In genomic region chr14:62370819-62371218, GRCm38 (mm10) we compare ENCODE assay signal across 7 mouse cellular contexts.
DNase-seq lines count a peak whose midpoint lies in the region; ATAC-seq and TF ChIP-seq lines count a peak whose summit lies in the region.

No protein-coding gene starts in this region.

- H3K4me2 ChIP-seq in intestine, postnatal 0 days (replicated peaks; ENCODE audit: low read depth): no peak overlapping the region
- no peak overlapping the region for H3K4me2 ChIP-seq in lung, postnatal 0 days (replicated peaks; ENCODE audit: low read depth, low read length)

- no peak overlapping the region for H3K27ac ChIP-seq in intestine, postnatal 0 days (ENCODE audit: low read depth, low read length)
- no peak overlapping the region for H3K27ac ChIP-seq in lung, postnatal 0 days (ENCODE audit: low read length)

- TF ChIP-seq CTCF in intestine, postnatal 0 days (IDR thresholded peaks at IDR 0.05; ENCODE audit: low read depth): no peak
- TF ChIP-seq CTCF in lung, postnatal 0 days (IDR thresholded peaks at IDR 0.05): no peak

- ATAC-seq in common myeloid progenitor, adult 5-6 weeks (replicated peaks; ENCODE audit: low read depth, poor library complexity, severe bottlenecking): 0 out of 2 replicates have a peak, but pooled peaks have one; percentile 5
- ATAC-seq in intestine, postnatal 0 days: peak; percentile 75
- ATAC-seq in lung, postnatal 0 days: peak; percentile 71

- DNase-seq in adrenal gland, adult 18-20 months (ENCODE audit: low spot score in 2 of 2): peak; percentile 9 to 24
- DNase-seq in lung, postnatal 0 days (ENCODE audit: low spot score): peak; percentile 70
- DNase-seq in layer of hippocampus, adult 18-20 months (ENCODE audit: low spot score in 2 of 2): no peak
- DNase-seq in cerebellum, postnatal 14 days: no peak
- DNase-seq in embryo, embryonic 11 days: no peak

- H3K9ac ChIP-seq in intestine, postnatal 0 days (ENCODE audit: low read depth, low read length): no peak overlapping the region
- no peak overlapping the region for H3K9ac ChIP-seq in lung, postnatal 0 days (replicated peaks; ENCODE audit: low read depth)

- no peaks in the 10 kb centered on the region for H3K9me3 ChIP-seq in intestine, postnatal 0 days (ENCODE audit: control insufficient read depth)
- H3K9me3 ChIP-seq in lung, postnatal 0 days (ENCODE audit: low read length): no peaks in the 10 kb centered on the region

- no peaks in the 10 kb centered on the region for H3K27me3 ChIP-seq in intestine, postnatal 0 days (replicated peaks; ENCODE audit: control insufficient read depth, insufficient read depth, low read length)
- H3K27me3 ChIP-seq in lung, postnatal 0 days (replicated peaks; ENCODE audit: insufficient read depth, low read length): no peaks in the 10 kb centered on the region

- H3K4me3 ChIP-seq in intestine, postnatal 0 days (ENCODE audit: low read depth, low read length): no peak overlapping the region
- H3K4me3 ChIP-seq in lung, postnatal 0 days (ENCODE audit: low read depth, low read length): no peak overlapping the region

- H3K4me1 ChIP-seq in intestine, postnatal 0 days (replicated peaks; ENCODE audit: control insufficient read depth, insufficient read depth, low read length): 0 out of 2 replicates have a peak, but pooled peaks cover 3% of the 10 kb centered on the region
- H3K4me1 ChIP-seq in lung, postnatal 0 days (ENCODE audit: insufficient read depth, low read depth, low read length): peaks cover 2% of the 10 kb centered on the region; the same call in 1 of the 2 replicates

- TF ChIP-seq EP300 in lung, postnatal 0 days (IDR thresholded peaks at IDR 0.05): 0 out of 2 replicates have a peak, but pooled peaks have one; percentile 15

- peaks cover 8% of the 10 kb centered on the region; the same call in 1 of the 2 replicates for H3K36me3 ChIP-seq in intestine, postnatal 0 days (ENCODE audit: control insufficient read depth, insufficient read depth)
- no peaks in the 10 kb centered on the region for H3K36me3 ChIP-seq in lung, postnatal 0 days (ENCODE audit: insufficient read depth, low read length)

- 15% methylated on average over 6 of the region's 6 CpGs for WGBS in intestine, postnatal 0 days
- 26% methylated on average over 6 of the region's 6 CpGs for WGBS in lung, postnatal 0 days

Comparison
In these comparisons a context has a peak if more than half of its experiments do, and no peak if none do; other contexts are left out.
1. DNase-seq: peak in adrenal gland, adult 18-20 months (2 of 2) and lung, postnatal 0 days (single experiment); none in layer of hippocampus, adult 18-20 months (0 of 2), cerebellum, postnatal 14 days (0 of 2) and embryo, embryonic 11 days (single experiment).
2. ATAC-seq: peak in every context shown above with its lines; median percentile 75 in intestine, postnatal 0 days; 71 in lung, postnatal 0 days; 5 in common myeloid progenitor, adult 5-6 weeks.